Mouse (Mus musculus) lung, postnatal 0 days (tissue): ENCODE measurements around the gene Paqr9.

Experiments used
- CTCF ChIP-seq: IDR thresholded peaks from 2 replicates; pipeline ENCODE4 v1.5.1; 2016; ENCODE audit warnings: antibody characterized with exemption, mild to moderate bottlenecking
- EP300 ChIP-seq: IDR thresholded peaks from 2 replicates; pipeline ENCODE4 v1.6.1; 2016; ENCODE audit warnings: antibody characterized with exemption, mild to moderate bottlenecking, control low read depth

DNA sequence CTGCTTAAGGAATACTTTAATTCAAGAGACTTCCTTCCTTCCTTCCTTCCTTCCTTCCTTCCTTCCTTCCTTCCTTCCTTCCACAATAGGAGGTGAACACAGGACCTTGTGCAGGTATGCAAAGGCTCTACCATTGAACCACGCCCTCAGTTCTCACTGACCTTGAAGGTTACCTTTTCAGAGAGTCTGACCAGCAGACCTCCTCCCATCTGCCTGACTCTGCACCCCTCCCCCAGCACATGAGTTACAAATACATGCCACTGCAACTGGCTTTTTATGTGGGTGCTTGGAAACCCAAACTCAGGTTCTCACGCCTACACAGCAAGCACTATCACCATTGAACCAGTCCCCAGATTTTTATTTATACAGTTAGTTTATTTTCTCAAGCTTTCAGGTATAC, 36.9 kb upstream of the Paqr9 start:
- no peak for TF ChIP-seq CTCF
- no peak for TF ChIP-seq EP300
